Mouse (Mus musculus): Measurements from ENCODE around the gene Ttc23.

Gene Ttc23

GRCm38 (mm10) chr7:67797065-67797464 lies 149.9 kb downstream of the Ttc23 start:
- peak in 1 of 2 experiments; percentile 42 for DNase-seq (ENCODE audit: inconsistent age in 2 of 2, low spot score in 1 of 2)

- no peak for DNase-seq (ENCODE audit: inconsistent age in 2 of 2, low spot score in 1 of 2)
Measured at GRCm38 (mm10) chr7:67798476-67798875, 151.3 kb downstream of the Ttc23 start.

DNA sequence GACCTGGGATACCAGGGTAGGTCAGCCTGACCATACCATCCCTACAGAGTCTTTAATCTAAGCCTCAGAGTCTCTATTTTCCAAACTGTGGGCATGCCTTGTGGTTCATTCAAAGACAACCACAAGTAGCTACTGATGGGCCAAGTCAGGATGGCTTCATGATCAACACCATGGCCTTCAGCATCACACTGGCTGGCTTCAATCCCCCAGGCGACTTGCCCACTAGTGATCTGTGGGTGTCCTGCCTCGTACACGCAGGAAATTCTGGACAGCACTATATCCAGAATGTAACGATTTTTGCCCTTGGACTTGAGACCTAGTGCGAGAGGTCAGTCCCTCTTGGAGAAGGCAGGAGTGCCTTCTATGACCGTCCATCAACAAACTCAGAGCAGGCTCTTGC lies 153.3 kb downstream of the Ttc23 start:
- no peak for DNase-seq (ENCODE audit: inconsistent age in 2 of 2, low spot score in 1 of 2)

- no peak for DNase-seq (ENCODE audit: inconsistent age in 2 of 2, low spot score in 1 of 2)
Measured at GRCm38 (mm10) chr7:67801022-67801421, 153.8 kb downstream of the Ttc23 start.

- DNase-seq (ENCODE audit: inconsistent age in 2 of 2, low spot score in 1 of 2): peak; percentile 83 to 96
Measured at GRCm38 (mm10) chr7:67803015-67803856, 156.0 kb downstream of the Ttc23 start.

GRCm38 (mm10) chr7:67803857-67804215 lies 156.6 kb downstream of the Ttc23 start:
- no peak for DNase-seq (ENCODE audit: inconsistent age in 2 of 2, low spot score in 1 of 2)
